Mouse (Mus musculus): ENCODE measurements at regions not wholly inside any gene's neighbourhood (a gene's known extent, or its start where the extent isn't known, plus 50 kb on each side); places are given as distances from the start of the nearest gene placed in this dataset.

- Histone ChIP-seq H3K36me3 (replicated peaks; ENCODE audit: control insufficient read depth, insufficient read depth) (no peaks in the 10 kb centered on the region), H3K9me3 (ENCODE audit: control insufficient read depth, low read length) (no peaks in the 10 kb centered on the region), H3K4me2 (replicated peaks) (no peak overlapping the region), H3K27ac (no peak overlapping the region), H3K4me1 (replicated peaks; ENCODE audit: control insufficient read depth, insufficient read depth, low read length) (0 out of 2 replicates have a peak, but pooled peaks cover 3% of the 10 kb centered on the region), H3K27me3 (ENCODE audit: control insufficient read depth, insufficient read depth, low read length) (no peaks in the 10 kb centered on the region), H3K4me3 (replicated peaks; ENCODE audit: low read length) (no peak overlapping the region), H3K9ac (no peak overlapping the region)
- 86% methylated on average over 3 of the region's 3 CpGs for WGBS
- ATAC-seq (ENCODE audit: low FRiP score) (no peak), DNase-seq (ENCODE audit: low spot score) (no peak)
Measured at GRCm38 (mm10) chr3:102261517-102261916, 57.0 kb upstream of the Vangl1 start.
